In the genomic region with DNA sequence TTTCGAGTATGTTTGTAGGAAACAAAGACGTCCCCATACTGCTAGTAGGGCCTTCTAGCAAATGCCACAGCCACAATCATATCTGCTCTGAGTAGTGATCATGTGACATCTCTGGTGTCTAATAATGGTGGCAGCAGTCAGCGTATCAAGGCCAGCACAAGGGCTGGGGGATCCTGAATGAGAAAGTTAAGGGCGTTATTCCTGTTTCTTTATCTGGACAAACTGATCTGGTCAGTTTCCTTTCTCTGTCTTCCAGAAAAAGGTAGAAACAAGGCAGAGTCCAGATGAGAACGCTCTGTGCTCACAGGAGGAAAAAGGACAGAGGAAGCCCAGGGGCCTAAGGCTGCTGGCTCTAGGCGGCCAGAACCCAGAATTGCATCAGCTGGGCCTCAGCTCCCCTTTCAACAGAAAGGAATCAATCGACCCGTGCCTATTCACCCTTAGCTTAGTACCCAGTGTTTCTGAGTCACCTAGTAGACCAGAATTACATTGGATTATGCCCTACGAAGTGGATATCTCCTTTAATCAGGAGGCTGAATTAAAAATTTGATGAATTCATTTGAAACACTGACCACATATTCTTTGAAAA, we compare ENCODE assay signal across 1 mouse cellular context.
TF ChIP-seq lines count a peak whose summit lies in the region.

No protein-coding gene starts in this region.

TF ChIP-seq in MEL, 35 proteins besides CTCF, POLR2A, EP300 and RAD21 (continued from another document):
- peak; percentile 42; the same call in 1 of the 2 replicates for TF ChIP-seq MEF2A (IDR thresholded peaks at IDR 0.05; ENCODE audit: extremely low read depth, insufficient replicate concordance, low read depth, low read length, poor library complexity, severe bottlenecking)
- peak; percentile 85 for TF ChIP-seq TBP (IDR thresholded peaks at IDR 0.05; ENCODE audit: low read depth, low read length)
- no peak for TF ChIP-seq POLR2AphosphoS2 (IDR thresholded peaks at IDR 0.05; ENCODE audit: low read length)
- TF ChIP-seq HCFC1 (IDR thresholded peaks at IDR 0.05; ENCODE audit: low read depth, low read length) = peak; percentile 56; the same call in 1 of the 2 replicates
- no peak for TF ChIP-seq JUND (IDR thresholded peaks at IDR 0.05; ENCODE audit: low read depth, low read length)
- TF ChIP-seq SIN3A (IDR thresholded peaks at IDR 0.05; ENCODE audit: low read length) = peak; percentile 83
- TF ChIP-seq TAL1 (IDR thresholded peaks at IDR 0.05; ENCODE audit: low read length) = peak; percentile 88
- TF ChIP-seq USF2 (IDR thresholded peaks at IDR 0.05; ENCODE audit: borderline replicate concordance in 1 of 2, insufficient read depth in 1 of 2, low read depth in 1 of 2, low read length in 2 of 2) = peak in 1 of 2 experiments; percentile 71; a peak in 2 of 4 replicates
- no peak for TF ChIP-seq UBTF (IDR thresholded peaks at IDR 0.05; ENCODE audit: borderline replicate concordance, insufficient read depth, low read depth, low read length)
- no peak for TF ChIP-seq ELF1 (IDR thresholded peaks at IDR 0.05; ENCODE audit: low read depth, low read length)
- 0 out of 2 replicates have a peak, but pooled peaks have one; percentile 15 for TF ChIP-seq NELFE (IDR thresholded peaks at IDR 0.05; ENCODE audit: low read depth, low read length)
- no peak for TF ChIP-seq E2F4 (IDR thresholded peaks at IDR 0.05; ENCODE audit: borderline replicate concordance, low read depth, low read length)
- TF ChIP-seq USF1 (IDR thresholded peaks at IDR 0.05; ENCODE audit: low read depth, low read length) = peak; percentile 95
- TF ChIP-seq BHLHE40 (IDR thresholded peaks at IDR 0.05; ENCODE audit: borderline replicate concordance, low read depth, low read length) = peak; percentile 48; the same call in 1 of the 2 replicates
- TF ChIP-seq GATA1 (IDR thresholded peaks at IDR 0.05; ENCODE audit: low read depth, low read length) = peak; percentile 92
- no peak for TF ChIP-seq SMC3 (IDR thresholded peaks at IDR 0.05; ENCODE audit: low read depth, low read length)
- TF ChIP-seq CHD1 (IDR thresholded peaks at IDR 0.05; ENCODE audit: low read depth, low read length) = 0 out of 2 replicates have a peak, but pooled peaks have one; percentile 20
- no peak for TF ChIP-seq CHD2 (IDR thresholded peaks at IDR 0.05; ENCODE audit: low read length)
- no peak for TF ChIP-seq MAZ (IDR thresholded peaks at IDR 0.05; ENCODE audit: low read depth, low read length)
- no peak for TF ChIP-seq ZC3H11A (IDR thresholded peaks at IDR 0.05; ENCODE audit: low read depth, low read length)
- TF ChIP-seq POLR2AphosphoS5 (IDR thresholded peaks at IDR 0.05; ENCODE audit: borderline replicate concordance, low read depth, low read length) = no peak
- TF ChIP-seq ETS1 (IDR thresholded peaks at IDR 0.05; ENCODE audit: low read depth, low read length) = peak; percentile 86
- peak; percentile 91 for TF ChIP-seq TCF12 (IDR thresholded peaks at IDR 0.05; ENCODE audit: low read depth, low read length)
- no peak for TF ChIP-seq KAT2A (conservative IDR thresholded peaks at IDR 0.05; ENCODE audit: low read depth, low read length)
